Mouse (Mus musculus): Measurements from ENCODE around the gene Tmc4. TPM values are rescaled to one million over a fixed set of nuclear protein-coding genes. Genes with fewer than 3 reads are reported as not detected.

Tmc4 gene
- polyA plus RNA-seq, 1 experiment, result 0.80 TPM

GRCm38 (mm10) chr7:3692987-3693808 lies 15.8 kb upstream of the Tmc4 start, which contains the start of gene Mboat7:
TSS of gene Mboat7 (minus strand) at chr7:3693523.
- TF ChIP-seq GATA1 (IDR thresholded peaks at IDR 0.05; ENCODE audit: low read length), result no peak

DNA sequence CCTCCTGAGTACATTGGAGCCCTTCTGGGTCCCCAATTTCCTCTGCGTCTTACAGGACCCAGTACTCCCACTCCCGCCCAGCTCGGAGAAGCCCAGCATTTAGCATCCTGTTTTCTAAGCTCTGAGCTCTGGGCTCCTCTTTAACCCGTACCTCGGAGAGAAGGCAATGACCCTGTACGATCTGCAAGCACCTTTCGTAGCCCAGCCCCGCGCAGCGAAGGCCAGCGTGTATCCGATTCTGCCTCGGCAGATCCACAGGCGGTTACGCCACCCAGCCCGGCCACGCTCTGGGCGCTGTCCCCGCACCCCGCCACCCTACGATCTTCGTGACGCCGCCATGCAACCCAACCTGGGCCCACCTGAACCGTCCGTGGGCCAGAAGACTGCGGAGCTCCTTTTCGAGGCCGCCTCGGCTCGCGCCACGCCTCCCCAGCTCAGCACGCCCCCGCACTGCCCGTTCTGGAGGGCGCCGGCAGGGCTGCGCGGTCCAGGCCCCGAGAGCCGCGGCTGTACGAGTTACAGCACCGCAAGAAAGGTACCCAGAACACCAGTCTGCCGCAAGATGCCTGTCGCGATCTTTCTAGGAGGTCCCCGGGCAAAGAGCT lies 15.1 kb upstream of the Tmc4 start, which contains the start of gene Tsen34:
Gene Tsen34, plus strand, starts transcription at position 482 of the 605 bp plus-strand sequence.
- no peak for TF ChIP-seq GATA1 (IDR thresholded peaks at IDR 0.05; ENCODE audit: low read length)

DNA sequence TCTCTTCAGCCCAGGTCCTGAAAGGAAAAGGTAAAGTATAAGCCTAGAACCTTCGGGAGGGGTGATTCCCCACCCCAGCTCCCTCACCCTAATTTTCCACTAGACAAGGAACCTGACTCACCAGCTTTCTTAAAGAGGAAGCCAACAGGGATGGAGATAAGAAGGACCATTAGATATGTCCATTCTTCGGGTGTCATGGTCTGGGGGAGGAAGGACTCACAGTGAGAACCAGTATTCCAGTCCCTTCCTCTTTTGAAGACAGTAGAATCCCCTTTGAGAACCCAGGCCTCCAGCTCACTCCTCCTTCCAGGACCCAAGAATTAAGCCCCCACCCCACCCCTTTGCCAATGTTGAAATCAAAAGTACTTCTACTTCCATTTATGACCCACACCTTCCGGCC lies 14.6 kb upstream of the Tmc4 start:
- TF ChIP-seq GATA1 (IDR thresholded peaks at IDR 0.05; ENCODE audit: low read length), result no peak

DNA sequence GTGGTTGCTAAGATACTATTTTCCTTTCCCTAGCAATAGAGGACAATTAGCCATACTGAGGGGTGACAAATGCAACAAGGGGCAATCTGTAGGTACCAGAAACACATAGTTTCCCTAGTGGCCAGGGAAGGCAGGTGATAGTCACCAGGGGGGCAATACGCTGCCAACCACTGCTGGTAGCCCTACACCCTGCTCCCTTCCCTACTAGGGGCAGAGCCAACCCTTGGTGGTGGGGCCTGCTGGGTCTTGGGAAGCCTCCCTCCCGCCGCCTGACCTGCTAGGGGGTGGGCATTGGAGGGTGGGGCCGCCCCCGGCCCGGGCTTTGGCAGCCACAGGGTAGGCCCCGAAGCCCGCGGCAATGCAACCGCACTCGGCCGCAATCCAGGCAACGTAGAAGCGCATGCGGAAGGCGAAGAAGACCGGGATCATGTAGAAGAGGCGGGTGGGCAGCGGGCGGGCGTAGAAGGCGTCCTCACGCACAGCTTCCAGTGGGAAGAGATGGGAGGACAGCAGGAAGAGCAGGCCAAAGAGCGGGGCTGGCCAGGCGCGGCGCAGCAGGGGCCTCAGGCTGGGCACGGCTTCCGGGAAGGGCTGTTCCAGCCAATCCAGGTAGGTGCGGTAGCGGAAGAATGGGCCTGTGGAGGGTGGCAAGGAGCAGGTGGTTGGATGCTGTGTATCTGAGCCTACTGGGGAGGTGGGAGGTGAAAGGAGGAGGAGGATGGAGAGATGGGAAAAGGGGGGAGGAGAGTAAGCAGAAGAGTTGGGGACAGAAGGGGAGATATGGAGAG lies 8.2 kb upstream of the Tmc4 start:
- no peak for TF ChIP-seq GATA1 (IDR thresholded peaks at IDR 0.05; ENCODE audit: low read length)

DNA sequence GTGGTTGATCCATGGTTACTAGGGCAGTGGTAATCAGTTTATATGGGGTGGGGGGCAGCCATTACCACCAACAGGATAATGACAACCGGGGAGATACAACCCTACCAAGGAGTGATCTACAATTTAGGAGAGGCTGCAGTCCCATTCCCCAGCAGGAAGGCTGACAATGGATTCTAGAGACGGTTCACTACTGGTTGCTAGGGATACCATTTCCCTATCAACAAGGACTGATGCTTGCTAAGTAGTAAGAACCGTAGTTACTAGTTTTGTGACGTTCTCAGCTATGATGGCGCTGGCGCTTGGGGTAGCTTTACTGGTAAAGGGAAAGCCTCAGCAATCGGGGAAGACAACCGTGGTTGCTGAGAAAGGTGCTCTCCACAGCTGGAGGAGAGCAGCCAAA lies 7.3 kb upstream of the Tmc4 start:
- no peak for TF ChIP-seq GATA1 (IDR thresholded peaks at IDR 0.05; ENCODE audit: low read length)

DNA sequence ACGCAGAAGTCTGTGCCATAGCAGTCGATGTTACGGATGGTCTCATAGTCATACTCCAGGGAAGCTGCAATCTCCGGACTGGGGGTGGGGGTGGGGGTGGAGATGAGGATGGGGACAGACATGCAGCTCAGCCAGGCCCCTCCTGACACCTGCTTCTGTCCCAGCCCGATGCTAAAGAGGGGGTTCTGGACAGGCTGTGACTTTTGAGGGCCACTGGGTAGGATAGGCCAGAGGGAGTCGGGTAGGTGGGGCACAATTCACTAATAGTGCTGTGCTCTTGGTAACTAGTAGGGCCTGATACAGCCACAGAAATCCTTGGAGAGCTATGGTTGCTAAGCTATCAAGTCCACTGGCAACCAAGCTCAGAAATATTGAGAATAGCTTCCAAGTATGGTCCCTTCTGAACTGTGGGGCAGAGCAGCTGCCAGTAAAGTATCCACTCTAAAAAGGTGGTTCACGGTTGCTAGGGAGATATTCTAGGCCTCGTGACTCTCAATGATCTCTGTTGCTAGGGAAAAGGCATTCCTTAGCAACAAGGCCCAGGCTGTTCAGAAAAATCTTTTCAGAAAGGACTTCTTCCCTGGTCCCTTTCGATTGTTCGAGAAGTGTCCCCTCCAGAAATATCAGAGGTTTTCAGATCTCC lies 6.7 kb upstream of the Tmc4 start:
- TF ChIP-seq GATA1 (IDR thresholded peaks at IDR 0.05; ENCODE audit: low read length), result no peak

DNA sequence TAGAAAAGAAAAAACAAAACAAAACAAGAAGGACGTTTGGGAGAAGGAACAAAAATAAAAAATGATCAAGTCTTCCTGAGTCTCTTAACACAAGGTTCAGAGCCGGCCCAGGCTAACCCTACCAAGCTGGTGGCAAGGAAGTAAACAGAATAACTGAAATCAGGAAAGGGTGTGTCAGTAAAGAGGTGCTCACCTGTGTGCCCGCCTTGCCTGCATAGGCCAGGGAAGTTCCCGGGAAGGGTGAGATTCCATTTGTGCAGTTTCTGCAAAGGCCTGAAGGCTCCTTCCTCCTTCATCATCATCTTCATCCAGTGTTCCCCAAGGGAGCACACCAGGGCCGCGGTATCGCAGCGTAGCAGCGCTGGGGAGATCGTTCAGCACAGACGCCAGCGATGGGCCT lies 982 bp downstream of the Tmc4 start:
- TF ChIP-seq GATA1 (IDR thresholded peaks at IDR 0.05; ENCODE audit: low read length), result no peak

DNA sequence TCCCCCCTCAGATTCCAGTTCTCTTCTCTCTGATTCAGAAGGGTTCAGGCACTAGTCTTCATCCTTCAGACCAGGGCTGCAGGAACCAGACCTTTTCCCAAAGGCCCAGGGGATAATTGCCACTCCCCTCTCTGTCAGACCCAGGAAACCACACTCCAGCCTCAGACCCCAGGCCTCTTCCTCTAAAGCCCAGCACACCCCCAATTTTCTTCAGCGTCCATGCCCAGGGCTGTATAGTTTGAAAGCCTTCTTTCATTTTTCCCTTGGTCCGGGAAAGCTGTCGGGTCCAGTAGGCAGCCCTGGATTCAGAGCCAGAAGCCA lies 2.2 kb downstream of the Tmc4 start:
- TF ChIP-seq GATA1 (IDR thresholded peaks at IDR 0.05; ENCODE audit: low read length), result no peak

DNA sequence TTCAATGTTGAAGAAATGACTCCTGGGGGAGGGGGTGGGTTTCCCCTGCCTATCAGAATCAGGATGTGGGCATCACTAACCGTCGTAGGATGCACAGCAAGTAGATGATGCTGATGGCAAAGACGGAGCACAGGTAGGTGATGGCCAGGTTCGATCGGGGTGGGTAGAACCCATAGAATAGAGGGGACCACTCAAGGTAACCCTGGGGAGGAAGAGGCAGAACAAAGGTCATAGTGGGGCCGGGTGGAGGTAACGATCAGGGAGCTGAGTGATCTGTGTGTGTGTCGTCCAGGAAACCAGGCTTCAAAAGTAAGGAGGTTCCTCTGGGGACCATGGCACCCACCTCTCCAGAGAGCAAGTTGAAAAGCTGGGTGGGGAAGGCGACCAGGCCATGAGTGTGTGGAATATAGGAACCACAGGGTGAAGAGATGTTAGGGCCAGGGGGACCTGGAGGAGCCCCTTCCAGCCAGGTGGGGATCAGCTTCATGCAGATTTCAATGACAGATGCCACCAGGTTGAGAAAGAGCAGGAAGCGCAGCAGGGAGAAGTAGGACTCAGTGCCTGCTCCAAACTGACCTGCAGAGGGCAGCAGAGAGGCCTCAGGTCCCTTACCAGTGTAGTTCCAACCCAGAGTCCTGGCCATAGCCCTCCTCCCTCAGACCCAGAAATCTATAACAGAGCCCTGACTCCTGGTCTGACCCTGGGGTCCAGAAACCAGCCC lies 2.7 kb downstream of the Tmc4 start:
- TF ChIP-seq GATA1 (IDR thresholded peaks at IDR 0.05; ENCODE audit: low read length), result no peak

GRCm38 (mm10) chr7:3666921-3667391 lies 10.4 kb downstream of the Tmc4 start:
- TF ChIP-seq GATA1 (IDR thresholded peaks at IDR 0.05; ENCODE audit: low read length), result no peak

GRCm38 (mm10) chr7:3665215-3666114 lies 11.9 kb downstream of the Tmc4 start, which contains the start of gene Leng1:
TSS of gene Leng1 (minus strand) at chr7:3665840.
- TF ChIP-seq GATA1 (IDR thresholded peaks at IDR 0.05; ENCODE audit: low read length), result no peak

GRCm38 (mm10) chr7:3664524-3665214 lies 12.7 kb downstream of the Tmc4 start:
- no peak for TF ChIP-seq GATA1 (IDR thresholded peaks at IDR 0.05; ENCODE audit: low read length)

DNA sequence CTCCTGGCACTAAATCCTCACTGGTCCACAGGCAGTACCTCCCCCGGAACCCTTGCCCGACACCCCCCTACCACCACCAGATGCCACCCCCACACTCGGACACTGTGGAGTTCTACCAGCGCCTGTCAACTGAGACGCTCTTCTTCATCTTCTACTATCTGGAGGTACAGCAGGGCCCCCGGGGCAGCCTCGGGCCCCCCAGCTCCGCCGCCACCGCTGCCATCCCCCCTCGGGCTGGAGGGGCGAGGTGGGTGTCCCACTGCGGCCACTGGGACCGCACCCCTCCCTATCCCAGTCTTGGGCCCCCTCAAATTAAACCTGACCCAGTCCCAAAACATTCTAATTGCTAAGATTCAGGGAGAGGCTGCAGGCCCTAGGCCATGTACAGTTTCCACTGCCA lies 18.8 kb downstream of the Tmc4 start:
- TF ChIP-seq GATA1 (IDR thresholded peaks at IDR 0.05; ENCODE audit: low read length), result no peak

All from G1E-ER4 (cell line).